Mouse (Mus musculus): ENCODE data around the gene Me1. TPM values are rescaled to one million over a fixed set of nuclear protein-coding genes. Genes with fewer than 3 reads are reported as not detected.

Me1 gene
- polyA plus RNA-seq, 1 experiment from 2014 or later = 51.6 TPM

DNA sequence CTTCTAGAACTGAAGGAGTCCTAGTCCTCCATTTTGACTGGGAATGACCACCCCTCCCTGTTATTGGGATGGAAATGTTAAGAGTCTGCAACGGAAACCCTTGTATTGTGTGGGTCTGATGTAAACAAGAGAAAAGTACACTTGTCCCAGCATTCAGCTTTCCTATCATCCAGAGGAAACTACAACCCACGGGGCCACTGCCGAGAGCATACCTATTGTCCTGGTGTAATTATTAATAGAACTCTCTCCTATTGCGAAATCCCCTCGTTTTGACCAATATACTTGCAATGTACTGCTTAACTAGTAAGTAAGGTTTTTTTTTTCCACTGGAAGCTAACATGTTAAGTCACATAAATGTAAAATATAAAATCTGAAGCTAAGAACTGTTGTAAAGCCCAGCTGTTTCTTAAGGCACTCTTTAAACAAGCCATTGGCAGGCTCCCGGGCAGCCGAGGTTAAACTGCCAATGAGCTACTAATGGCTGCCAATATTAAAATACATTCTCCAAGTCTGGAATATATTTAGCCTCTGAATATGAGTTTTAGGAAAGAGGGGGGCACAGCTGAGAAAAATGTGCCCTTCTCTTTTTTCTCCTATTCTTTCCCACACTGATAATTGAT lies 47.7 kb downstream of the Me1 start:
- peak; percentile 64; the same call in 1 of the 2 replicates for ATAC-seq
- TF ChIP-seq CTCF (IDR thresholded peaks at IDR 0.05; ENCODE audit: low read depth) = no peak
- Histone ChIP-seq H3K9ac (ENCODE audit: low read depth, low read length) (no peak overlapping the region), H3K27me3 (replicated peaks; ENCODE audit: control insufficient read depth, insufficient read depth, low read length) (no peaks in the 10 kb centered on the region), H3K4me2 (replicated peaks; ENCODE audit: low read depth) (peak overlapping the region; percentile 30), H3K36me3 (ENCODE audit: control insufficient read depth, insufficient read depth) (no peaks in the 10 kb centered on the region), H3K27ac (ENCODE audit: low read depth, low read length) (0 out of 2 replicates have a peak overlapping the region, but pooled peaks have one; percentile 28), H3K4me3 (ENCODE audit: low read depth, low read length) (no peak overlapping the region), H3K9me3 (ENCODE audit: control insufficient read depth) (no peaks in the 10 kb centered on the region), H3K4me1 (replicated peaks; ENCODE audit: control insufficient read depth, insufficient read depth, low read length) (0 out of 2 replicates have a peak, but pooled peaks cover 2% of the 10 kb centered on the region)
- 23% methylated on average over 7 of the region's 7 CpGs for WGBS

DNA sequence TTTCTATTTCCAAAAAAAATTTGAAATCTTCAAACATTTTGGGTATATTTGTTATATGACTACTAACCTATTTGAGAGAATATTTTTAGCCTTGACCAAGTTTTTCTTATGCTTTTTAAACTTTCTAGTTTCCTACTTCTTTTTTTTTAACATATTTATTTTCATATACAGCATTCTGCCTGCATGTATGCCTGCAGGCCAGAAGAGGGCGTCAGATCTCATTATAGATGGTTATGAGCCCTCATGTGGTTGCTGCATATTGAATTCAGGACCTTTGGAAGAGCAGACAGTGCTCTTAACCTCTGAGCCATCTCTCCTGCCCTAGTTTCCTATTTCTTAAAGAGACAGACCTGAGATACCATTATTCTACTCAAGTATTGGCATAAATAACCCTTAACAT lies 48.9 kb downstream of the Me1 start:
- Histone ChIP-seq H3K9ac (ENCODE audit: low read depth, low read length) (no peak overlapping the region), H3K4me1 (replicated peaks; ENCODE audit: control insufficient read depth, insufficient read depth, low read length) (0 out of 2 replicates have a peak, but pooled peaks cover 2% of the 10 kb centered on the region), H3K36me3 (ENCODE audit: control insufficient read depth, insufficient read depth) (no peaks in the 10 kb centered on the region), H3K4me3 (ENCODE audit: low read depth, low read length) (no peak overlapping the region), H3K27ac (ENCODE audit: low read depth, low read length) (no peak overlapping the region), H3K27me3 (replicated peaks; ENCODE audit: control insufficient read depth, insufficient read depth, low read length) (no peaks in the 10 kb centered on the region), H3K9me3 (ENCODE audit: control insufficient read depth) (no peaks in the 10 kb centered on the region), H3K4me2 (replicated peaks; ENCODE audit: low read depth) (no peak overlapping the region)
- 16% methylated on average over 1 of the region's 1 CpGs for WGBS
- peak; percentile 63 for TF ChIP-seq CTCF (IDR thresholded peaks at IDR 0.05; ENCODE audit: low read depth)
- no peak for ATAC-seq

GRCm38 (mm10) chr9:86643497-86643896 lies 52.3 kb downstream of the Me1 start:
- no peaks in the 10 kb centered on the region for H3K27me3 ChIP-seq (replicated peaks; ENCODE audit: control insufficient read depth, insufficient read depth, low read length)
- H3K4me3 ChIP-seq (ENCODE audit: low read depth, low read length) = no peak overlapping the region
- TF ChIP-seq CTCF (IDR thresholded peaks at IDR 0.05; ENCODE audit: low read depth) = no peak
- H3K36me3 ChIP-seq (ENCODE audit: control insufficient read depth, insufficient read depth) = no peaks in the 10 kb centered on the region
- H3K9me3 ChIP-seq (ENCODE audit: control insufficient read depth) = no peaks in the 10 kb centered on the region
- H3K4me1 ChIP-seq (replicated peaks; ENCODE audit: control insufficient read depth, insufficient read depth, low read length) = 0 out of 2 replicates have a peak, but pooled peaks cover 3% of the 10 kb centered on the region
- 77% methylated on average over 4 of the region's 4 CpGs for WGBS
- no peak for ATAC-seq
- no peak overlapping the region for H3K9ac ChIP-seq (ENCODE audit: low read depth, low read length)
- H3K4me2 ChIP-seq (replicated peaks; ENCODE audit: low read depth) = no peak overlapping the region
- no peak overlapping the region for H3K27ac ChIP-seq (ENCODE audit: low read depth, low read length)

- H3K4me2 ChIP-seq (replicated peaks; ENCODE audit: low read depth) = no peak overlapping the region
- 56% methylated on average over 6 of the region's 6 CpGs for WGBS
- H3K4me3 ChIP-seq (ENCODE audit: low read depth, low read length) = no peak overlapping the region
- no peaks in the 10 kb centered on the region for H3K27me3 ChIP-seq (replicated peaks; ENCODE audit: control insufficient read depth, insufficient read depth, low read length)
- H3K27ac ChIP-seq (ENCODE audit: low read depth, low read length) = no peak overlapping the region
- 0 out of 2 replicates have a peak, but pooled peaks have one; percentile 9 for TF ChIP-seq CTCF (IDR thresholded peaks at IDR 0.05; ENCODE audit: low read depth)
- H3K9ac ChIP-seq (ENCODE audit: low read depth, low read length) = no peak overlapping the region
- H3K9me3 ChIP-seq (ENCODE audit: control insufficient read depth) = no peaks in the 10 kb centered on the region
- H3K4me1 ChIP-seq (replicated peaks; ENCODE audit: control insufficient read depth, insufficient read depth, low read length) = 0 out of 2 replicates have a peak, but pooled peaks cover 4% of the 10 kb centered on the region
- no peaks in the 10 kb centered on the region for H3K36me3 ChIP-seq (ENCODE audit: control insufficient read depth, insufficient read depth)
- no peak for ATAC-seq
Measured at GRCm38 (mm10) chr9:86638771-86639170, 57.0 kb downstream of the Me1 start.

- Histone ChIP-seq H3K4me2 (replicated peaks; ENCODE audit: low read depth) (peak overlapping the region; percentile 35), H3K27me3 (replicated peaks; ENCODE audit: control insufficient read depth, insufficient read depth, low read length) (no peaks in the 10 kb centered on the region)
- WGBS = 44% methylated on average over 7 of the region's 7 CpGs
Measured at GRCm38 (mm10) chr9:86631153-86631552, 64.6 kb downstream of the Me1 start.

GRCm38 (mm10) chr9:86630352-86630931 lies 65.3 kb downstream of the Me1 start:
- H3K27ac ChIP-seq (ENCODE audit: low read depth, low read length) = no peak overlapping the region
- no peaks in the 10 kb centered on the region for H3K4me1 ChIP-seq (replicated peaks; ENCODE audit: control insufficient read depth, insufficient read depth, low read length)
- WGBS = 83% methylated on average over 5 of the region's 5 CpGs
- no peak for TF ChIP-seq CTCF (IDR thresholded peaks at IDR 0.05; ENCODE audit: low read depth)
- H3K4me2 ChIP-seq (replicated peaks; ENCODE audit: low read depth) = no peak overlapping the region
- H3K4me3 ChIP-seq (ENCODE audit: low read depth, low read length) = no peak overlapping the region
- no peaks in the 10 kb centered on the region for H3K9me3 ChIP-seq (ENCODE audit: control insufficient read depth)
- H3K9ac ChIP-seq (ENCODE audit: low read depth, low read length) = no peak overlapping the region
- H3K27me3 ChIP-seq (replicated peaks; ENCODE audit: control insufficient read depth, insufficient read depth, low read length) = no peaks in the 10 kb centered on the region
- ATAC-seq = no peak
- no peaks in the 10 kb centered on the region for H3K36me3 ChIP-seq (ENCODE audit: control insufficient read depth, insufficient read depth)

More at GRCm38 (mm10) chr9:86631153-86631552, 64.6 kb downstream of the Me1 start:
- Histone ChIP-seq H3K27ac (ENCODE audit: low read depth, low read length) (no peak overlapping the region), H3K4me1 (replicated peaks; ENCODE audit: control insufficient read depth, insufficient read depth, low read length) (no peaks in the 10 kb centered on the region), H3K9me3 (ENCODE audit: control insufficient read depth) (no peaks in the 10 kb centered on the region), H3K9ac (ENCODE audit: low read depth, low read length) (no peak overlapping the region), H3K36me3 (ENCODE audit: control insufficient read depth, insufficient read depth) (no peaks in the 10 kb centered on the region), H3K4me3 (ENCODE audit: low read depth, low read length) (peak overlapping the region; percentile 10; the same call in 1 of the 2 replicates)
- no peak for ATAC-seq
- no peak for TF ChIP-seq CTCF (IDR thresholded peaks at IDR 0.05; ENCODE audit: low read depth)
